Mouse (Mus musculus) midbrain, embryonic 11.5 days (tissue): ENCODE results near the gene Ptpn7. TPM values are rescaled to one million over a fixed set of nuclear protein-coding genes. Genes with fewer than 3 reads are reported as not detected.

Experiments used
- ATAC-seq: fragments of 200-750 bp; cut with Nextera tagmentation; 2 replicates; pipeline ENCODE4 v1.8.0; 2017; ENCODE audit warnings: moderate TSS enrichment, moderate library complexity; ENCODE audit not compliant: low FRiP score
- DNase-seq: peaks from one replicate; pipeline ENCODE4 v3.0.0; 2015; ENCODE audit warnings: low spot score; ENCODE audit errors: missing footprints
- H3K27ac ChIP-seq: fragments of 300-500 bp; sonication (generic); 2 replicates; pipeline ENCODE4 v1.5.1; 2014; ENCODE audit warnings: low read depth, low read length
- H3K27me3 ChIP-seq: fragments of 300-500 bp; sonication (generic); 2 replicates; pipeline ENCODE4 v1.6.1; 2014; ENCODE audit warnings: mild to moderate bottlenecking, low read length, moderate library complexity, mixed read lengths; ENCODE audit not compliant: control insufficient read depth, insufficient read depth
- H3K36me3 ChIP-seq: fragments of 300-500 bp; sonication (generic); 2 replicates; pipeline ENCODE4 v1.6.1; 2014; ENCODE audit warnings: mild to moderate bottlenecking, low read length, moderate library complexity, mixed read lengths; ENCODE audit not compliant: control insufficient read depth, insufficient read depth
- H3K4me1 ChIP-seq: fragments of 300-500 bp; sonication (generic); 2 replicates; pipeline ENCODE4 v1.6.1; 2014; ENCODE audit warnings: low read length; ENCODE audit not compliant: control insufficient read depth, insufficient read depth
- H3K4me2 ChIP-seq: fragments of 300-500 bp; sonication (generic); 2 replicates; pipeline ENCODE4 v1.6.1; 2014; ENCODE audit warnings: mild to moderate bottlenecking, moderate library complexity
- H3K4me3 ChIP-seq: fragments of 300-500 bp; sonication (generic); 2 replicates; pipeline ENCODE4 v1.5.1; 2014; ENCODE audit warnings: low read depth, low read length
- H3K9ac ChIP-seq: fragments of 300-500 bp; sonication (generic); 2 replicates; pipeline ENCODE4 v1.6.1; 2014; ENCODE audit warnings: low read length
- H3K9me3 ChIP-seq: fragments of 300-500 bp; sonication (generic); 2 replicates; pipeline ENCODE4 v1.6.1; 2016; ENCODE audit warnings: low read length; ENCODE audit not compliant: control insufficient read depth
- whole genome bisulfite sequencing: fragments of 180-500 bp; shearing (Covaris S2); extraction: QIAGEN DNeasy Blood & Tissue Kit; methylation state at CpG from one replicate; pipeline ENCODE4 v1.1.7; 2014; 5-methylcytosine and 5-hydroxymethylcytosine counted together
- polyA plus RNA-seq: library from polyadenylated mRNA; unstranded; fragments of >200 nt; fragmentation: Nextera tagmentation; extraction: Ambion mirVana; gene quantifications from 2 replicates; pipeline ENCODE4 v1.2.1, GENCODE M21; 2014

The Ptpn7 gene
- polyA plus RNA-seq, 1 experiment from 2014 or later, result 1.6 TPM

DNA sequence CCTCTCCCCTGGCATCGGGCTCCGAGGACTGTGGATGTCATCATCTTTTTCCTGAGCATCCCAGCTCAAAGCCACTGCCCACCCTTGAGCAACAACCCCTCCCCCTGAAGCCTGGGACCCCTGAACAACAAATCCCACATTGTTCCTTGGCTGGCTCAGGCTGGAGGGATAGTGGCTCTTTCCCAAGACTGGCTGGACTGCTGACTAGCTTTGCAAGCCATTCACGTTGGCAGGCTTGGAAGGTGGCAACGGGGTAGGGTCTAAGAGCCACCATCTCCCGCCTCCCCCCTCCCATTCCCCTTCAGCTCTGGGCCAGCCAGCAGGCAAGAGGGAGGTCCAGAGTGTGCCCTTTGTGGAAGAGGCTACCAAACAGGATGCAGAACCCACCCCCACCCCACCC, 26.1 kb downstream of the Ptpn7 start:
- H3K27me3 ChIP-seq, result no peaks in the 10 kb centered on the region
- H3K4me2 ChIP-seq, result no peak overlapping the region
- ATAC-seq (peak; percentile 51), DNase-seq (no peak)
- no peaks in the 10 kb centered on the region; the same call in none of the 2 replicates for H3K4me1 ChIP-seq
- no peaks in the 10 kb centered on the region for H3K9me3 ChIP-seq
- 60% methylated on average over 5 of the region's 5 CpGs for WGBS
- H3K9ac ChIP-seq, result no peak overlapping the region
- no peak overlapping the region for H3K27ac ChIP-seq
- H3K36me3 ChIP-seq, result 0 out of 2 replicates have a peak, but pooled peaks cover 3% of the 10 kb centered on the region
- H3K4me3 ChIP-seq, result no peak overlapping the region

- H3K9me3 ChIP-seq, result no peaks in the 10 kb centered on the region
- H3K36me3 ChIP-seq, result 0 out of 2 replicates have a peak, but pooled peaks cover 3% of the 10 kb centered on the region
- no peak overlapping the region for H3K4me3 ChIP-seq
- no peaks in the 10 kb centered on the region; the same call in none of the 2 replicates for H3K4me1 ChIP-seq
- WGBS, result 53% methylated on average over 7 of the region's 7 CpGs
- H3K4me2 ChIP-seq, result no peak overlapping the region
- no peak for DNase-seq
- ATAC-seq, result peak; percentile 30
- H3K27me3 ChIP-seq, result no peaks in the 10 kb centered on the region
- no peak overlapping the region for H3K27ac ChIP-seq
- no peak overlapping the region for H3K9ac ChIP-seq
Measured at GRCm38 (mm10) chr1:135159074-135159473, 26.6 kb downstream of the Ptpn7 start.

- no peak overlapping the region for H3K4me3 ChIP-seq
- 91% methylated on average over 11 of the region's 11 CpGs for WGBS
- H3K9ac ChIP-seq, result no peak overlapping the region
- no peak overlapping the region for H3K27ac ChIP-seq
- DNase-seq, result no peak
- H3K4me2 ChIP-seq, result no peak overlapping the region
- no peak for ATAC-seq
- no peaks in the 10 kb centered on the region for H3K9me3 ChIP-seq
- 0 out of 2 replicates have a peak, but pooled peaks cover 3% of the 10 kb centered on the region for H3K36me3 ChIP-seq
- no peaks in the 10 kb centered on the region; the same call in 1 of the 2 replicates for H3K4me1 ChIP-seq
- H3K27me3 ChIP-seq, result no peaks in the 10 kb centered on the region
Measured at GRCm38 (mm10) chr1:135159556-135160123, 27.1 kb downstream of the Ptpn7 start.

GRCm38 (mm10) chr1:135160411-135161050, 28.0 kb downstream of the Ptpn7 start:
- 88% methylated on average over 13 of the region's 13 CpGs for WGBS
- no peak for DNase-seq
- 0 out of 2 replicates have a peak, but pooled peaks cover 3% of the 10 kb centered on the region for H3K36me3 ChIP-seq

GRCm38 (mm10) chr1:135162720-135163119, 30.2 kb downstream of the Ptpn7 start:
- Histone ChIP-seq H3K27me3 (no peaks in the 10 kb centered on the region), H3K27ac (no peak overlapping the region), H3K4me2 (no peak overlapping the region), H3K4me3 (no peak overlapping the region), H3K9me3 (no peaks in the 10 kb centered on the region), H3K4me1 (no peaks in the 10 kb centered on the region), H3K9ac (no peak overlapping the region), H3K36me3 (no peaks in the 10 kb centered on the region)
- ATAC-seq (no peak), DNase-seq (no peak)
- 32% methylated on average over 6 of the region's 6 CpGs for WGBS

More at GRCm38 (mm10) chr1:135160411-135161050, 28.0 kb downstream of the Ptpn7 start:
- no peak for ATAC-seq
- Histone ChIP-seq H3K4me3 (no peak overlapping the region), H3K4me1 (no peaks in the 10 kb centered on the region), H3K9ac (no peak overlapping the region), H3K9me3 (no peaks in the 10 kb centered on the region), H3K4me2 (no peak overlapping the region), H3K27me3 (no peaks in the 10 kb centered on the region), H3K27ac (no peak overlapping the region)

- Histone ChIP-seq H3K27ac (no peak within 1 kb of the TSS), H3K9ac (no peak within 1 kb of the TSS), H3K27me3 (no peaks in the 10 kb centered on the region), H3K4me2 (no peak within 1 kb of the TSS), H3K36me3 (no peaks in the 10 kb centered on the region), H3K4me1 (no peaks in the 10 kb centered on the region), H3K4me3 (no peak within 1 kb of the TSS), H3K9me3 (no peaks in the 10 kb centered on the region)
- ATAC-seq, result no peak
- 65% methylated on average over 11 of the region's 11 CpGs for WGBS
- no peak for DNase-seq
Measured at GRCm38 (mm10) chr1:135167435-135167834, 34.9 kb downstream of the Ptpn7 start, which contains the start of gene Gpr37l1. Gene Gpr37l1, minus strand, starts transcription at chr1:135167681.

DNA sequence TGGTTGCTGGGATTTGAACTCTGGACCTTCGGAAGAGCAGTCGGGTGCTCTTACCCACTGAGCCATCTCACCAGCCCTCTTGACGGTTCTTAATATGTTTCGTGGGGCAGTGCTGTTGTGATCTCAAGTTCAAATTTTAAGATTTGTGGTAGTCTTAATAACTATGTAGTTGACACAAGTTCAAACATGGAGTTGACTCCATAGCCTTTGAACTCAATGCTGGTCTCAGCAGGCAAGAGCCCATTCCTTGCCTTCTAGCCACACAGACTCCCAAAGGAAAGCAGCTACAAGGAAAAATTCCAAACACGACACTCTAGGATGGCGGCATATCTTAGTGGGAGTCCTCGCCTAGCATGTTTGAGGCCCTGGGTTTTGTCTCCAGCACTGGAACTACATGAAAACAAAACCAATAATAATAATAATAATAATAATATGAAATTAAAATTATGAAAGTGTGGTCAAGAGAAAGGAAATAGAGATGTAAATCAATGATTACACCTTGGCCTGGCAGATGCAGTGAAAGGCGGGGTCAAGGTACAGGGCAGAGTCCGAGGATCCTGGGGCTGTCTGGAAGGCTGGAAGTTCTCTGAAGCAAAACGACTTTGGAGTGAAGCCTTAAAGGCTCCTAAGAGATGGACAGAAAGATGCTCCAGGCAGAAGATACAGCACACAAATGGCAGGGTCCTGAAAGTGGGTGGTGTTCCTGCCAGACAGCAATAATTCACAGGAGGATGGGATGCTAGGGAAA, 36.1 kb downstream of the Ptpn7 start:
- WGBS, result 89% methylated on average over 10 of the region's 10 CpGs
- no peaks in the 10 kb centered on the region for H3K27me3 ChIP-seq
- no peak overlapping the region for H3K9ac ChIP-seq
- no peaks in the 10 kb centered on the region for H3K4me1 ChIP-seq
- no peaks in the 10 kb centered on the region for H3K9me3 ChIP-seq
- no peak overlapping the region for H3K4me2 ChIP-seq
- ATAC-seq (no peak), DNase-seq (no peak)
- no peak overlapping the region for H3K27ac ChIP-seq
- H3K36me3 ChIP-seq, result no peaks in the 10 kb centered on the region
- H3K4me3 ChIP-seq, result no peak overlapping the region

- no peak overlapping the region for H3K4me2 ChIP-seq
- ATAC-seq (no peak), DNase-seq (no peak)
- no peak overlapping the region for H3K4me3 ChIP-seq
- no peak overlapping the region for H3K9ac ChIP-seq
- H3K36me3 ChIP-seq, result no peaks in the 10 kb centered on the region
- no peaks in the 10 kb centered on the region for H3K9me3 ChIP-seq
- WGBS, result 56% methylated on average over 12 of the region's 12 CpGs
- no peaks in the 10 kb centered on the region for H3K27me3 ChIP-seq
- H3K27ac ChIP-seq, result no peak overlapping the region
- no peaks in the 10 kb centered on the region for H3K4me1 ChIP-seq
Measured at GRCm38 (mm10) chr1:135169556-135170224, 37.2 kb downstream of the Ptpn7 start.
